Mouse (Mus musculus) liver, embryonic 14.5 days (tissue): ENCODE results near the gene Pcgf2. TPM values are rescaled to one million over a fixed set of nuclear protein-coding genes. Genes with fewer than 3 reads are reported as not detected.

Experiments
- ATAC-seq: fragments of 200-750 bp; cut with Nextera tagmentation; 2 replicates; pipeline ENCODE4 v1.8.0; 2017; ENCODE audit warnings: moderate number of reproducible peaks, mild to moderate bottlenecking, moderate library complexity; ENCODE audit not compliant: insufficient read depth
- DNase-seq, 3 experiments: peaks; one replicate each; pipeline ENCODE4 v3.0.0-alpha.2; 2012 to 2013; ENCODE audit warnings: low read depth in 3 of 3, low spot score in 3 of 3
- H3K27ac ChIP-seq: fragments of 300-500 bp; sonication (generic); 2 replicates; pipeline ENCODE4 v1.5.1; 2014; ENCODE audit warnings: moderate library complexity, mild to moderate bottlenecking, control low read depth, inconsistent platforms
- H3K27me3 ChIP-seq: fragments of 300-500 bp; sonication (generic); 2 replicates; pipeline ENCODE4 v1.6.1; 2014; ENCODE audit warnings: mild to moderate bottlenecking, low read length, moderate library complexity; ENCODE audit not compliant: control insufficient read depth, insufficient read depth
- H3K36me3 ChIP-seq: fragments of 300-500 bp; sonication (generic); replicated peaks from 2 replicates; pipeline ENCODE4 v1.6.1; 2014; ENCODE audit warnings: low read depth; ENCODE audit not compliant: control insufficient read depth, insufficient read depth
- H3K4me1 ChIP-seq, 2 experiments: fragments of 200-500 bp in 1 of 2; fragments of 300-500 bp in 1 of 2; sonication (generic) in 1 of 2; replicated peaks; 2 replicates each; pipeline ENCODE4 v1.6.1; 2012 to 2014; ENCODE audit warnings: antibody characterized with exemption in 1 of 2, inconsistent platforms in 1 of 2, low read length in 1 of 2; ENCODE audit not compliant: control insufficient read depth in 2 of 2, insufficient read depth in 2 of 2
- H3K4me2 ChIP-seq: fragments of 300-500 bp; sonication (generic); 2 replicates; pipeline ENCODE4 v1.6.1; 2014; ENCODE audit warnings: low read depth, mild to moderate bottlenecking, control low read depth, moderate library complexity
- H3K4me3 ChIP-seq, 2 experiments: fragments of 200-500 bp in 1 of 2; fragments of 300-500 bp in 1 of 2; sonication (generic) in 1 of 2; 2 replicates each; pipeline ENCODE4 v1.5.1; 2012 to 2014; ENCODE audit warnings: low read depth in 2 of 2, low read length in 2 of 2, mild to moderate bottlenecking in 2 of 2, control low read depth in 1 of 2, inconsistent platforms in 1 of 2, moderate library complexity in 1 of 2; ENCODE audit not compliant: insufficient read depth in 1 of 2
- H3K9ac ChIP-seq: fragments of 300-500 bp; sonication (generic); replicated peaks from 2 replicates; pipeline ENCODE4 v1.6.1; 2014; ENCODE audit warnings: mild to moderate bottlenecking, control low read depth, moderate library complexity
- H3K9me3 ChIP-seq: fragments of 300-500 bp; sonication (generic); 2 replicates; pipeline ENCODE4 v1.6.1; 2016; ENCODE audit warnings: low read length, mixed read lengths; ENCODE audit not compliant: control insufficient read depth
- CTCF ChIP-seq: IDR thresholded peaks from 2 replicates; pipeline ENCODE4 v1.5.1; 2016; ENCODE audit warnings: antibody characterized with exemption, low read depth, control low read depth
- EP300 ChIP-seq: IDR thresholded peaks from 2 replicates; pipeline ENCODE4 v1.6.1; 2016; ENCODE audit warnings: antibody characterized with exemption, low read depth
- WGBS: fragments of 180-500 bp; shearing (Covaris S2); extraction: QIAGEN DNeasy Blood & Tissue Kit; methylation state at CpG from one replicate; pipeline ENCODE4 v1.1.7; 2014; ENCODE audit not compliant: insufficient replicate concordance; 5-methylcytosine and 5-hydroxymethylcytosine counted together
- polyA plus RNA-seq, 2 experiments: library from polyadenylated mRNA; depleted of rRNA in 1 of 2; stranded (reverse) in 1 of 2; unstranded in 1 of 2; fragments of >200 nt; fragmentation: Nextera tagmentation in 1 of 2; extraction: Ambion mirVana in 1 of 2; gene quantifications; 2 replicates each; pipeline versions ENCODE4 v1.2.1 to v1.2.3; 2012 to 2014

Pcgf2 gene
- polyA plus RNA-seq, 2 experiments, result 1.5 to 4.4 TPM

DNA sequence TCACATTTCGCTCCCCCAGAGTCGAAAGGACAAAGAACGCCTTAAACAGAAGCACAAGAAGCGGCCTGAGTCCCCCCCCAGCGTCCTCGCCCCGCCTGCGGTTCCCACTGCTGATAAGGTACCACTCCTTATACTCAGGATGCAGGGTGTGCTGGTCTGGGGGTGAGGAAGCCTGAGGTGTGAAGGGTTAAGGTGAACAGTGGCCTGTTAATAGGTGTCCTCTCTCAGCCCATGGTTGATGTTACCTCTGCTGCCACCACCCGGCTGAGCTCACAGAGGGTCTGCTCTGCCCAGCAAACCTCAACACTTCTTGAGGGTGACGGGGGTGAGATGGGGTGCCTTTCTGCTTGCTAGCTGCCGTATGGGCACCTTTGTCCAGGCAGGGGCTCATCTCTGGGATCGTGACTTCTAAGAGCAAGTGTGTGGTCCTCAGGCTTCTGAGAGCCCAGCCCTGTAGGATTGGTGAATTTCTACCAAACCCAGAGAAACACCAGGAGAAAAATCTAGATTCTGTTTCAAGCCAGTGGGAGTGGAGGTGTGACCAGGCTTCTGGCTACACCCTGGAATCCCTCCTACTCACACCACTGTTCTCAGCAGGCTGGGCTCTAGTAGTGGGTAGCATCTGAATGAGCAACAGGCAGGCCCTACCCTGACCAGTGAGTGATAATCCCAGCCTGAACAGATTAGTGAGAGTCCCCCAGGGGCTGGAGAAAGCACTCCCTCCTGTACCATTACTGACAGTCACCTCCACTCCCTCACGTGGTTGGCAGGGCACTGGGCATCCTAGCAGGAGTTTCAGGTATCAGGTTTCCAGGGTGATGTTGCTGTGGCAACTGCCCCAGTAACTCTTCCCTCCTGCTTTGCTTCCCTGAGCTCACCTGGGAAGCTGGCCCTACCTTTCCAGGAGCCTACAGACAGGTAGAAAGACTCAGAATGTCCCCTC, 29.8 kb downstream of the Pcgf2 start:
- no peak for ATAC-seq
- no peak overlapping the region for H3K4me3 ChIP-seq
- no peaks in the 10 kb centered on the region for H3K27me3 ChIP-seq
- no peak overlapping the region for H3K4me2 ChIP-seq
- 37% methylated on average over 13 of the region's 13 CpGs for WGBS
- no peaks in the 10 kb centered on the region for H3K36me3 ChIP-seq
- no peaks in the 10 kb centered on the region; a peak in 1 of 4 replicates for H3K4me1 ChIP-seq
- TF ChIP-seq CTCF, result no peak
- TF ChIP-seq EP300, result no peak
- no peaks in the 10 kb centered on the region for H3K9me3 ChIP-seq
- no peak overlapping the region for H3K9ac ChIP-seq
- no peak overlapping the region for H3K27ac ChIP-seq
- no peak for DNase-seq

GRCm38 (mm10) chr11:97669829-97670228, 30.5 kb downstream of the Pcgf2 start:
- Histone ChIP-seq H3K4me2 (no peak overlapping the region), H3K27ac (no peak overlapping the region), H3K9ac (no peak overlapping the region), H3K27me3 (peaks cover 6% of the 10 kb centered on the region), H3K4me1 (no peaks in the 10 kb centered on the region; a peak in 1 of 4 replicates), H3K36me3 (no peaks in the 10 kb centered on the region), H3K9me3 (no peaks in the 10 kb centered on the region), H3K4me3 (no peak overlapping the region)
- ATAC-seq, result no peak
- TF ChIP-seq EP300 (no peak), CTCF (no peak)
- WGBS, result 26% methylated on average over 6 of the region's 6 CpGs
- no peak for DNase-seq

GRCm38 (mm10) chr11:97669268-97669667, 31.0 kb downstream of the Pcgf2 start:
- no peak for DNase-seq
- WGBS, result 75% methylated on average over 15 of the region's 15 CpGs
- Histone ChIP-seq H3K36me3 (no peaks in the 10 kb centered on the region), H3K27ac (no peak overlapping the region), H3K9ac (no peak overlapping the region), H3K27me3 (peaks cover 12% of the 10 kb centered on the region), H3K4me1 (no peaks in the 10 kb centered on the region; a peak in 1 of 4 replicates), H3K9me3 (no peaks in the 10 kb centered on the region), H3K4me3 (no peak overlapping the region), H3K4me2 (no peak overlapping the region)
- no peak for TF ChIP-seq CTCF
- TF ChIP-seq EP300, result no peak
- ATAC-seq, result no peak

DNA sequence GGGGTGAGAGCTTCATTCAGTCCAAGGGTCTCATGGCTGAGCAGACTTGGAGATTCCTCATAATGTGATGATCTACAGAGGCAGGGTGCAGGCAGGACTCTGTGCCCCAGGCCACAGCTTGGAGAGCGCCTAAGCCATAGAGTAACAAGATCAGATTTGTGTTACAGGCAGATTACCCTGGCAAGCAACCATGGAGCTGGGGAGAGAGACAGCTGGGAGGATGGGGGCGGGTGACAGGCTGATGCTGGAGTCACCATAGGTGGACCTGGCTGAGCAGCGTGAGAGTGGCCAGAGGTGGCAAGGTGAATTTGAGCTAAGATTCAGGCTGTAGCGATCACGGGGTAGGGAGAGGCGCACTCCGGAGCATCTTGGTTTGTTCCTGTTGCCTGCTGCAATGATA, 32.1 kb downstream of the Pcgf2 start:
- TF ChIP-seq EP300 (no peak), CTCF (no peak)
- 73% methylated on average over 7 of the region's 7 CpGs for WGBS
- no peak for ATAC-seq
- Histone ChIP-seq H3K4me2 (no peak overlapping the region), H3K9ac (no peak overlapping the region), H3K36me3 (no peaks in the 10 kb centered on the region), H3K27ac (no peak overlapping the region), H3K4me3 (no peak overlapping the region), H3K9me3 (no peaks in the 10 kb centered on the region), H3K27me3 (peaks cover 23% of the 10 kb centered on the region), H3K4me1 (no peaks in the 10 kb centered on the region; a peak in 1 of 4 replicates)
- DNase-seq, result no peak

- TF ChIP-seq CTCF, result no peak
- TF ChIP-seq EP300, result no peak
- no peaks in the 10 kb centered on the region for H3K36me3 ChIP-seq
- no peaks in the 10 kb centered on the region for H3K9me3 ChIP-seq
- no peak overlapping the region for H3K9ac ChIP-seq
- no peak for DNase-seq
- 62% methylated on average over 15 of the region's 15 CpGs for WGBS
- H3K4me3 ChIP-seq, result no peak overlapping the region
- ATAC-seq, result no peak
- peaks cover 36% of the 10 kb centered on the region for H3K27me3 ChIP-seq
- no peak overlapping the region for H3K27ac ChIP-seq
- H3K4me2 ChIP-seq, result no peak overlapping the region
- no peaks in the 10 kb centered on the region; a peak in 1 of 4 replicates for H3K4me1 ChIP-seq
Measured at GRCm38 (mm10) chr11:97666794-97667193, 33.5 kb downstream of the Pcgf2 start.
